Mouse (Mus musculus) limb, embryonic 14.5 days (tissue): ENCODE measurements around the gene Fam78a. TPM values are rescaled to one million over a fixed set of nuclear protein-coding genes. Genes with fewer than 3 reads are reported as not detected.
A peak's percentile ranks its signal among the peaks of the same experiment; 100 is the strongest.

Source experiments
- ATAC-seq: fragments of 200-750 bp; cut with Nextera tagmentation; 2 replicates; pipeline ENCODE4 v1.8.0; 2017; ENCODE audit warnings: low read depth, moderate number of reproducible peaks, moderate TSS enrichment; ENCODE audit not compliant: low FRiP score
- DNase-seq: peaks from one replicate; pipeline ENCODE4 v3.0.0-alpha.2; 2015; ENCODE audit warnings: low spot score
- H3K27ac ChIP-seq: fragments of 300-500 bp; sonication (generic); replicated peaks from 2 replicates; pipeline ENCODE4 v1.5.1; 2014; ENCODE audit warnings: low read depth, mild to moderate bottlenecking, low read length, moderate library complexity, mixed read lengths
- H3K27me3 ChIP-seq: fragments of 300-500 bp; sonication (generic); 2 replicates; pipeline ENCODE4 v1.6.1; 2014; ENCODE audit warnings: low read length, mixed read lengths; ENCODE audit not compliant: control insufficient read depth, insufficient read depth
- H3K36me3 ChIP-seq: fragments of 300-500 bp; sonication (generic); 2 replicates; pipeline ENCODE4 v1.6.1; 2014; ENCODE audit warnings: mild to moderate bottlenecking, low read length, moderate library complexity, mixed read lengths; ENCODE audit not compliant: control insufficient read depth, insufficient read depth
- H3K4me1 ChIP-seq: fragments of 300-500 bp; sonication (generic); 2 replicates; pipeline ENCODE4 v1.6.1; 2014; ENCODE audit warnings: antibody characterized with exemption, low read length, mixed read lengths; ENCODE audit not compliant: control insufficient read depth, insufficient read depth
- H3K4me2 ChIP-seq: fragments of 300-500 bp; sonication (generic); replicated peaks from 2 replicates; pipeline ENCODE4 v1.6.1; 2014; ENCODE audit warnings: low read depth, mild to moderate bottlenecking, low read length, moderate library complexity; ENCODE audit not compliant: severe bottlenecking
- H3K4me3 ChIP-seq: fragments of 300-500 bp; sonication (generic); replicated peaks from 2 replicates; pipeline ENCODE4 v1.5.1; 2014; ENCODE audit warnings: low read length
- H3K9ac ChIP-seq: fragments of 300-500 bp; sonication (generic); 2 replicates; pipeline ENCODE4 v1.6.1; 2014; ENCODE audit warnings: mild to moderate bottlenecking, low read depth, low read length, moderate library complexity; ENCODE audit not compliant: severe bottlenecking
- H3K9me3 ChIP-seq: fragments of 300-500 bp; sonication (generic); 2 replicates; pipeline ENCODE4 v1.6.1; 2016; ENCODE audit warnings: low read length; ENCODE audit not compliant: control insufficient read depth
- POLR2A ChIP-seq: fragments of 200-500 bp; IDR thresholded peaks from 2 replicates; pipeline ENCODE4 v1.8.0; 2012; ENCODE audit warnings: inconsistent platforms, mild to moderate bottlenecking, moderate library complexity, borderline replicate concordance; ENCODE audit not compliant: insufficient read depth, insufficient read length; ENCODE audit errors: extremely low read depth
- WGBS: fragments of 180-500 bp; shearing (Covaris S2); extraction: QIAGEN DNeasy Blood & Tissue Kit; methylation state at CpG from one replicate; pipeline ENCODE4 v1.1.7; 2014; 5-methylcytosine and 5-hydroxymethylcytosine counted together
- polyA plus RNA-seq, 2 experiments: library from polyadenylated mRNA; depleted of rRNA in 1 of 2; stranded (reverse) in 1 of 2; unstranded in 1 of 2; fragments of >200 nt; fragmentation: Nextera tagmentation in 1 of 2; extraction: Ambion mirVana in 1 of 2; gene quantifications; 2 replicates each; pipeline versions ENCODE4 v1.2.1 to v1.2.3; 2012 to 2014

Gene Fam78a
- polyA plus RNA-seq, 2 experiments = 5.9 to 6.4 TPM

DNA sequence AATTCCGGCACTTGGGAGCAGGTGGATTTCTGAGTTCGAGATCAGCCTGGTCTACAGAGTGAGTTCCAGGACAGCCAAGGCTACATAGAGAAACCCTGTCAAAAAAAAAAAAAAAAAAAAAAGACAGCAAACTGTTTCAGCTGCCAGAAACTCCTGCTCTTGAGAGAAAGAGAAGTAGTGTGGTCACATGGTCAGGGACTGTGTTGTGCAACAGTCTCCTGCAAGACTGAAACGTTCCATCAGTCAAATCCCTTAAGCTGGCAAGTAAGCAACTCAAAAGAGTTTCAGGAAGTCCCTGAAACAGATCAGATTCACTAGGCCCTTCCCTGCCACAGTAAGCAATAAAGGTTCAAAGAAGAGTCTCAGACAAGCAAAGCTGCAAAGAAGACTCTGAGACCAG lies 4.9 kb upstream of the Fam78a start:
- Histone ChIP-seq H3K4me3 (no peak overlapping the region), H3K27ac (no peak overlapping the region), H3K9me3 (no peaks in the 10 kb centered on the region), H3K4me2 (no peak overlapping the region), H3K27me3 (peaks cover 11% of the 10 kb centered on the region; the same call in 1 of the 2 replicates), H3K36me3 (no peaks in the 10 kb centered on the region), H3K4me1 (peaks cover 10% of the 10 kb centered on the region), H3K9ac (no peak overlapping the region)
- WGBS = 81% methylated on average over 3 of the region's 3 CpGs
- ATAC-seq (no peak), DNase-seq (no peak)
- TF ChIP-seq POLR2A = no peak

DNA sequence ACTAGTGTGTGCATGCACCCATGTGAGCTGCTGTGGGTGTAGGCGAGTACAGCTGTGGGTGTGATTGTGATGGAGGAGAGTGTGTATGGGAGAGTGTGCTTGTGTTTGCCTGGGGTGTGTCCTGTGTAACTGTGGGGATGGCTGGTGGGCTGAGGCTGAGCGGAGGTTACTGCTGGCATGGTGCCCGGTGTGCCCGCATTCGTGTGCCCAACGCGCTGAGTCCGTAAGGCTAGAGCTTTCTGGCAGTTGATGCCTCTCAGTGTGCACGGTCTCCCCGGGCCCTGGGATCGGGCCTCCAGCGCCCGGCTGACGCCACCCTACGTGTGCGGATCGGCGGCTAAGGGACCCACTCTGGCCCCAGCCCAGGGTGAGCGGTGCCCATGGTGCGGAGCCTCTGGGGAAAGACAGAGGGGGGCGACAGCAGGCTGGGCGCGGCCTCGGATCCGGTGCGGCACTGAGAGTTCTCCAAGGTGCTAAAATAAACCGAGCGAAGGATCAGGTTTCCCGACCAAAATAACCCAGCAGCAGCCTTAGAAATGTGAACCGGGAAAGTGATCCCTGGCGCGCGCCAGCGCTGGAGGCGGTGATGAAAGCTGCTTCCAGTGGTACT lies 3.8 kb upstream of the Fam78a start:
- ATAC-seq = 0 out of 2 replicates have a peak, but pooled peaks have one; percentile 20
- no peak for TF ChIP-seq POLR2A
- Histone ChIP-seq H3K4me3 (peak overlapping the region; percentile 31), H3K9ac (peak overlapping the region; percentile 28; the same call in 1 of the 2 replicates), H3K36me3 (no peaks in the 10 kb centered on the region), H3K4me1 (peaks cover 16% of the 10 kb centered on the region), H3K9me3 (no peaks in the 10 kb centered on the region), H3K27ac (no peak overlapping the region), H3K27me3 (peaks cover 22% of the 10 kb centered on the region), H3K4me2 (peak overlapping the region; percentile 57)
- 7% methylated on average over 30 of the region's 35 CpGs for WGBS
- peak; percentile 62 for DNase-seq

DNA sequence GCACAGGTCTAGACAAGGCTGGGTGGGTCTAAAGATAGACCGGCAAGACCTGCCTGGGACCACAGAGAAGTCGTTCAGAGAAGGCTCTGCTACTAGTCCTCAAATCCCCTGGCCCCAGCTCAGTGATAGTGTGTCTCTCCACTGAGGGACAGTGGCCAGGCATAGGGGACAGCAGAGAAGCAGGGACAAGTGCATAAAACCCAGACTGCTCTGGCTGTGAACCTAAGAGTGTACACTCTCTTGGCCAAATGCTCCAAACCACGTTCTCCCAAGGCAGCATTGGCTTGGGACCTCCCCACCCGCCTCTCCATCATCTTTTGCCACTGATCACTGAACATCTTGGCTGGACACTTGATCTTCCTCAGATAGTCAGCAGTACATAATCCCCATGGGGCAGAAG lies 2.9 kb upstream of the Fam78a start:
- no peak for ATAC-seq
- Histone ChIP-seq H3K4me2 (no peak overlapping the region), H3K4me1 (peaks cover 16% of the 10 kb centered on the region), H3K27ac (no peak overlapping the region), H3K9me3 (no peaks in the 10 kb centered on the region), H3K36me3 (no peaks in the 10 kb centered on the region), H3K27me3 (peaks cover 31% of the 10 kb centered on the region), H3K4me3 (no peak overlapping the region), H3K9ac (no peak overlapping the region)
- WGBS = 68% methylated on average over 4 of the region's 4 CpGs
- TF ChIP-seq POLR2A = no peak
- DNase-seq = no peak

DNA sequence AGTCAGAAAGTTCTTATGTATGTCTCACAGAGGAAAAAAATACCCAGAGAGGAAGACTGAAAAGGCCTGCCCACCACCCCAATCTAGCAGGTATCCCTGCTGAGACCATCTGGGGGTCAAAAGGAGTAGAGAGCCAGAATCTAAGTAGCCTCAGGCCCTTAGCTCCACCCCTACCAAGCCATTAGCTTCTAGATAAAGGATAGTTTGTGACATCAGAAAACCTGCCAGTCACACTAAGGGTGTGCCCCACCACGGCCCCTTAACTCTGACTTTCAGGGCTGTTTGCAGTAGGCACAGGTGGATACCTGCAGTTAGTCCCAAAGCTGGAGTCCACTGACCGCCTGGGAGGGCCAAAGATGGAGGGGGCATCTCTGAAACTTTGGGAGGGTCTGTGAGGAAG lies 574 bp upstream of the Fam78a start:
- no peak for ATAC-seq
- Histone ChIP-seq H3K27ac (no peak overlapping the region), H3K27me3 (peaks cover 47% of the 10 kb centered on the region), H3K36me3 (no peaks in the 10 kb centered on the region), H3K9ac (no peak overlapping the region), H3K4me3 (no peak overlapping the region), H3K4me2 (no peak overlapping the region; the same call in 1 of the 2 replicates), H3K4me1 (peaks cover 16% of the 10 kb centered on the region), H3K9me3 (no peaks in the 10 kb centered on the region)
- WGBS = 71% methylated on average over 2 of the region's 2 CpGs
- no peak for DNase-seq
- TF ChIP-seq POLR2A = no peak

DNA sequence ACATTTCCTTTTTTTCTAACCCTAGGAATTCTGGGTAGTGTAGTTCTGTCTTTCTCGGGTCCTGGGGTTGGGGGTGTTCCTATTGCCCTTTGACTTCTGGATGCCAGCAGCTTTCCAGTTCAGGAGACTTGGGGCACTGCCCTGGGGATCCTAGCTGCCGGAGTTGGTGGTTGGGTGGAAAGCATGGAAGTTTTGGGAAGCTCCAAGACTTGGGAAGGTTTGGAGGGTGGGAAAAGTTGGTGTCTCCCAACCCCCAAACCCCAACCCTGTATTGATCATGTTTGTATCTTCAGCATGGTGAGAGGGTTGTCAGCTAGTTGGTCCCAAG lies 179 bp upstream of the Fam78a start:
- H3K36me3 ChIP-seq = no peaks in the 10 kb centered on the region
- DNase-seq (no peak), ATAC-seq (no peak)
- peaks cover 16% of the 10 kb centered on the region for H3K4me1 ChIP-seq
- no peak for TF ChIP-seq POLR2A
- peaks cover 47% of the 10 kb centered on the region for H3K27me3 ChIP-seq
- no peak overlapping the region for H3K27ac ChIP-seq
- 21% methylated on average over 2 of the region's 2 CpGs for WGBS
- no peaks in the 10 kb centered on the region for H3K9me3 ChIP-seq
- H3K4me2 ChIP-seq = peak overlapping the region; percentile 100
- 0 out of 2 replicates have a peak overlapping the region, but pooled peaks have one; percentile 54 for H3K9ac ChIP-seq
- peak overlapping the region; percentile 64 for H3K4me3 ChIP-seq
